Mouse (Mus musculus) retina, postnatal 1 day (tissue): ENCODE measurements around the gene Vwa8.

Source experiments
- DNase-seq: peaks from one replicate; pipeline ENCODE4 v3.0.0-alpha.2; 2012

Vwa8 gene

DNA sequence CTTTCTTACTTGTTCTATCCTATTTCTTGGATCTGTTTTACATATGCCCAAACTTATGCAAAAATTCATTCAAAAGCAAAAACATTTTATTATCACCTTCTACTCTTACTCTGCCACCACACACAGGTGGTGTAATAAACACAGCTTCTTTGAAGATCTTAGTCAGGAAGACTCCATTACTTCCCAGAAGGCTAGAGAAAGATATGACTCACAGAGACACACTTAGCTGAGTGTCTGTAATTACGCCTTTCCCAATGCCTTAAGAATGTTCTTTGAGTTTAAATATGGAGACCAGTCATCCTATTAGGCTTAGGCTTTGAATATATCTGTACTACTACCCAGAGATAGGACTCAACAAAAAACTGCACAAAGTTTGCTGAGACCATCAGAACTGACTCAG, 338.1 kb downstream of the Vwa8 start:
- no peak for DNase-seq

- DNase-seq: peak; percentile 57
Measured at GRCm38 (mm10) chr14:79196711-79197110, 347.9 kb downstream of the Vwa8 start.

DNA sequence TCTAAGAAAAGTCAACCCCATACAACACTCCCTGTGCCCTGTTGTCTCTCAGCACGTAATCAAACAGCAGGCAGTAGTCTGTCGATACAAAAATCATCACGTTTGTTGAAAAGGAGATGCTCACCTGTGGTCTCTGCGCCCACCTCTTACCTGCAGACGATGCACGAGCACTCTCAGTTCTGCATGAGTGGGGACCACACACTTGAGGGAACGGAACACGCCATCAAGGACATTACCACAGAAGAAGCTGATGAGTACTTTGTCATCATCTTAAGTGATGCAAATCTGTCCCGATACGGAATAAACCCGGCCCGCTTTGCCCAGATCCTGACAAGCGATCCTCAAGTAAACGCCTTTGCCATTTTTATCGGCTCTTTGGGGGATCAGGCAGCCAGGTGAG, 349.2 kb downstream of the Vwa8 start:
- DNase-seq: no peak

DNA sequence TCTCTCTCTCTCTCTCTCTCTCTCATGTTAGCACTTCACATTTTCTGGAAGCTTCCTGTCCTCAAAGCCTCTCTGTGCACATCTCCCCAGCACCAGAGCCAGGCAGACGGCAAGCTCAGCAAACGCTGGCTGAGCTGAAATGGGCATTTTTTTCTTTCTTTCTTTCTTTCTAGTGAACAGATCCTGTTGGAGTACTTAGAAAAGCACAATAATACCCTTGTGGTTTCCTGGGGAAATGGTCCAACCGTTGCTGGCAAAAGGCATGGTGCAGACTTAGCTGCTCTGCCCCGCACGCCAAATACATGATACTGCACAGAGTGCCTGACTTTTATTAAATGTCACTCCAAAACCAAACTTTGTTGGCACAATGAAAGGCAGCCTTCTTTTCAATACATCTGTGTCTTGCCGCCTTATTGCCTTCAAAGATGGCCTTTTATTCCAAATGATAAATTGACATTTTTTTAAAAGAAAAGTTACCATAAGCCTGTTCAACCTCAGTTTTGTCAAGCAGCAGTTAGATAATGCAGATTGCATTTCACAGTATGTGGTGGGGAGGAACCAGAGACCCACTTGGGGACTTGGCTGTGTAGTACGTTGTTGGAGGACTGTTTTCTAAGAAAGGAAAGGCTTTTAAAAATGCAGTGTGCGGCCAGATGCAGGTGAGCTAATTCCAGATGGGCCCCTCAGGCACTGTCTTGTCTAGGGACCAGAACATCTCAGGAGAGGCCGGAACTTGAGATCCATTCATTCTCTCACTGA, 351.5 kb downstream of the Vwa8 start:
- DNase-seq: no peak

- DNase-seq: no peak
Measured at GRCm38 (mm10) chr14:79200892-79201285, 352.0 kb downstream of the Vwa8 start.

DNA sequence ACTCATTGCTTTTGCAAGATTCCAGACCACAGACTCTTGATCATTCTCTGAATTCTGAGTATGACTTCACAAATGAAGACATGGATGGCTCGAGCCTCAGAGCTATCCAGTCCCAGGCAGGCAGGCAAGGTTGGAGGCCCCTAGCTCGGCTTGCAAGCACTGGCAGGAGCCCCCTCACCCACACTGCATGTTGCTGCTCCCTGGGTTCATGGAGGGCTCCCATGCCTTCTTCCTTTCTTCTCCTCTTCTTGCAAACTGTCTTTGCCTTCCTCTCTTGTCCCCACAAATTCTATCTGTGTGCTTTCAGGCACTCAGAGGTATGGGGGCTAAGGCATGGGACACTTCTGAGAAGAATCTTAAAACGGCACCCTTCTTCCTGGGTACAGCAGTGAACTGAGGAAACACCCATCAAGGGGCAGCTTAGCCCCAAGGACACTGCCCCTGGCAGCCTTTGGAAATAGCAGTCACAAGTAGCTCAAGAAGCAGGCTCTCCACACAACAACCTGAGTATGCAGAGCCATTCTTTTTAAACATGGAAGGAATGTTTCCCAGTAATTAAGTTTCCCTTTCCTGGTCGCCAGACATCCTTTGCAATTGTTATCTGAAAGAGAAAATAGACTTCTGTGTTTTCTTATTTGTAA, 354.0 kb downstream of the Vwa8 start:
- DNase-seq: no peak

GRCm38 (mm10) chr14:79203496-79204158, 354.8 kb downstream of the Vwa8 start:
- peak; percentile 95 for DNase-seq

DNA sequence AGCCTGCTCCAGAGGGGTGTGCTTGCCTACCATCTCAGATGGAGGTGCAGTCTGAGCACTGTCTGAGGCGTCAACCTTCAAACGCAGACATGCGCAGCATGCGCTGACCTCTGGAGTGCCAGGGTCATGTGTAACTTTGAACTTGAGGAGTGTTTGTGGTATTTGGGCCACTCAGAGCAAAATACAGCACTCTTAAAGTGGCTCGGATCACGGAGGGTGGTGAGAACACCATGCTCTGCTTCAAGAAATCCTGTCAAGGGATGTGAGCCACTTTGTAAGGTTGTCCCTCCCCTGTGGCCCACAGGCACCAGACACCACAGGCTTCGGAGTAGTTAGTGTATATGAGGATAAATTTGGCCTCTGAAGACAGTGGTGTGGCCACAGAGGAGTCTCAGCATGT, 356.0 kb downstream of the Vwa8 start:
- DNase-seq: no peak

- DNase-seq: no peak
Measured at GRCm38 (mm10) chr14:79206210-79206609, 357.4 kb downstream of the Vwa8 start.

DNA sequence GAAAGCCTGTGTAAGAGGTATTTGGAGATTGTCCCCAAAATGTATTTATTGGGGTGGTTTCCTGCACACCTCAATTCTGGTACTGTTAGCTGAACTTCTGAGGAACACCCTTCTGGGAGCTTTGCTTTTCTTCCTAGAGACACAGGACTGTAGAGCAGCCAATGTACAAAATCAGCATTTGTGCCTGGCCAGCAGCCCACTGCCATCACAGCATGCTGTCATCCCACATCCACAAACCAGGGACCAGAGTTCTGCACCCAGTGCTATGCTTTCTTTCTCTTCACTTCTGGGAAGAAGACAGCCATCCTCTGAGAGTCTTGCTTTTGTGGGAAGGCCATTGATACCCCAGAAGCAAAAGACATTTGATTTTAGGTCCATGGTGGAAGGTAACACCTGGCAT, 359.6 kb downstream of the Vwa8 start:
- no peak for DNase-seq

DNA sequence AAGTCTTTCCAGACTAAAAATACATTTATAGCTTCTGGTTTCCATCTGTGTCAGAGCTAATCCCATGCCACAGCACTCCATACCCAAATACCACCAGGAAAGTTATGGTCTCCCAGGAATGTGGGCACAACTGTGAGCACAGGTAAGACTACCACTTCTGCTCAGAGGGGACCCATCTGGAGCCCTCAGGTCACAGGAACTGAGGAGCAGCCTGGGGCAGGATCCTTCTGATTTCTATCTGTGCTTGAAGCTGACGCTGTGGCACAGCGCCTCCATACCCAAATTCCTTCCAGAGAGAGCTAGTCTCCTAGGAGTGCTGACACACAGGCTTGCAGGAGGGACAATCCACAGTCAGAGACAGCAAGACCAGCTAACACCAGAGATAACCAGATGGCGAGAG, 361.0 kb downstream of the Vwa8 start:
- DNase-seq: no peak

- no peak for DNase-seq
Measured at GRCm38 (mm10) chr14:79212380-79212991, 363.6 kb downstream of the Vwa8 start.

- DNase-seq: no peak
Measured at GRCm38 (mm10) chr14:79214129-79214528, 365.3 kb downstream of the Vwa8 start.

DNA sequence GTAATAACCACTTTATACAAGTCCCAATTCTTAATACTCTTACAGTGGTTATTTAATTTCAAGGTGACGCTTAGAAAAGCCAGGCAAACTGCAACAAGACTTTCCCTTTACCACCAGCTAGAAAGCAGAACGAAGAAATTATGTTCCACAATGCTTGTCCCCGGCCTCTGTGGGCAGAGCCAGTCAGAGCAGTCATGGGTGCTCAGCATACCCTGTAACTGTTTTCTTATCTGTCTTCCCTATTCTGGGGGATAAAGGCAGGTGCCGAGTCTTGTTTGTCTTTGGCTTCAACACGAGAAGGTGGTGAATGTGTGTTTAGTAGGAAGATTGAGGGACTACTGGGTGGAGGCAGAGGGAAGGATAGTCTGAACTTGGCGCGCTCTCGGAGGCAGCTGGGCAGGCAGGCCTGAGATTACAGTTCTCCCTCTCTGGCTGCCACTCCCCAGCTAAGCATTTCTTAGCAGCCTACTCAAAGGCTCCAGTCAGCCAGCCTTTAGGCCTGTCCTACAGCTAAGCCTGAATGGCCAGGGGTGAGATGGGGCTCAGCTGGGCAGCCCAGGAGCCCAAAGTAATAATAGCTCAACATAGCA, 365.9 kb downstream of the Vwa8 start:
- DNase-seq: no peak

- DNase-seq: no peak
Measured at GRCm38 (mm10) chr14:79216366-79216765, 367.5 kb downstream of the Vwa8 start.

DNA sequence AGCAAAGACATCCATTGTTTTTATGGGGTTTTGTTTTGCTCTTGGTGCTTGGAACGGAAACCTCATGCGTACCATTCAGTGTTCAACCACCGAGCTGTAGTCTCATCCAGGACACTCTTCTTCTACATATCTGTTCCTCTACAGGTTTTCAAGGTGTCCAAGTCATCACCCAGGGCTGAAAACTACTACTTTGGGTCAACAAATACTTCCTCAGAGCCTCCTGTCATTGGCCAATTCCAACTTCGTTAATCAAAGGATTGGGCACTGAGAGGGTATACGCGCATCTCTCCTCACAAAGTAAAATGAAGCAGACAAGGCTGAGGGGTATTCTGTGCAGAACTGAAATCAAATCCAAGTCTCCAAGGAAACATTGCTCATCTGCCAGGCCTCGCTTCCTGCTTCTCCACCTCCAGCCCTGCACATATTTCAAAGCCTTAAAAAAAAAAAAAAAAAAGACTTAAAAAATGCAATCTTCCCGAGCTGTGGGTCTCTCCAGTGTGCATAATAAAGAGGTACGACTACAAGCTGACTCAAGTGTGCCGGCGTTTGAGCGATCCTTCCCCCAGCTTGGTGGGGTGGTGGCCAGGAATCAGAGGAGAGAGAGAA, 374.7 kb downstream of the Vwa8 start:
- no peak for DNase-seq

GRCm38 (mm10) chr14:79225458-79225857, 376.6 kb downstream of the Vwa8 start:
- DNase-seq: no peak

- no peak for DNase-seq
Measured at GRCm38 (mm10) chr14:79226056-79226455, 377.2 kb downstream of the Vwa8 start.

DNA sequence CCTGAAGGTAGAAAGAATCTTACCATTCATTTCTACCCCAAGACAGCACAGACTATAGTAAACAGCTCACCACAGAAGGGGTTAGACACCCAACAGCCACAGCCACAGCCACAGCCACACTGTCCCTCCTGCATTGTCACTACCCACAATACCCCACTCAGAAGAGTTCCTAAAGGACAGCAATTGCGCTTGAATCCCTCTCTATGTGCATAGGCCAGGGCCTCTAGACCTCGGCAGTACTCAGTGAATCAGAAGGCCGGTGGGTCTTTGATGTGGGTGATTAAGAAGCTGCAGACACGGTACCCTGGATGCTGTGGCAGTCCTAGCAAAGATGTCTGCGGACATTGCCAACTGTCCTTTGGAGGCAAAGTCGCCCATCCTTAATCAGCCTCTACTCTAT, 377.9 kb downstream of the Vwa8 start:
- no peak for DNase-seq

DNA sequence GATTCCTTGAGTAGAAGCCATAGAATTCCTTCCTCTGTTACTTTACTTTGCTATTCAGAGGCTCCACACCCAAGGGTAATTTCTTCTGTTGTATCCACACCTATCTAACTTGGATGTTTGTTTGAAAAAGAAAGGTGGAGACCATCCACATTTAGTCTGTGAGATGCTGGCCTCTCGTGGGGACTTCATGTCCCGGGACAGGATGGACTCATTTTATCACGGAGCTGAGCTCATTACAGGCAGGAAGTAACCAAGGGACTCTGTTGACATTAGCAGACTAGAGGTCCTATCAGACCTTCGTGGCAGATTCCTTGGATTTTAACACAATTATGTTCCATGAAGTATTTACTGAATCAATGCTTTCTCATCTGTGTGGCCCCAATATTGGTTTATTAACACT, 379.1 kb downstream of the Vwa8 start:
- DNase-seq: no peak

DNA sequence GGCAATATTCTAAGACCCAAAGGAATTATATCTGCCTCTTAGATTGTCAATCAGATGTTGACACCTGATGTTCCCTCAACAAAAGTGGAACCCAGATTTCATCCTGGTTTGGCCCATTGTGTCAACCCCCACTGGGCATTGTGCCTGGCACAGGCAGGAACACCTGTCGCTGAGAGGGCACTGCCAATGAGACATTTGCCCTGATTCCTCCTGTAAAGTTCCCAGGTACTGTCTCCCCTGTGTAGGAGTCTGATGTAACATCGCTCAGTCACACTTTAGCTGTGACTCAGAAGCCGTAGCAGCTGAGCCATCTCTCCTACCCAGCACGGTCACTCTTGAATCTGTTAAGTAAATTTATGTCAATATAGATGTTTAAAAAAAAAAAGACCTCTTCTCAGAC, 382.8 kb downstream of the Vwa8 start:
- no peak for DNase-seq

- DNase-seq: no peak
Measured at GRCm38 (mm10) chr14:79233697-79234096, 384.8 kb downstream of the Vwa8 start.

- DNase-seq: no peak
Measured at GRCm38 (mm10) chr14:79234513-79234912, 385.7 kb downstream of the Vwa8 start.
